Mouse (Mus musculus): ENCODE results near the gene Nrcam. TPM values are rescaled to one million over a fixed set of nuclear protein-coding genes. Genes with fewer than 3 reads are reported as not detected.

Nrcam gene
- total and polyA plus RNA-seq, 2 experiments from 2014 or later = 101 to 185 TPM

GRCm38 (mm10) chr12:44528391-44529016, 199.8 kb downstream of the Nrcam start:
- no peaks in the 10 kb centered on the region for H3K9me3 ChIP-seq (ENCODE audit: low read length)
- no peak for ATAC-seq
- no peak overlapping the region for H3K27ac ChIP-seq (ENCODE audit: low read depth, low read length)

GRCm38 (mm10) chr12:44532337-44533113, 203.8 kb downstream of the Nrcam start:
- H3K27ac ChIP-seq (ENCODE audit: low read depth, low read length) = no peak overlapping the region
- H3K4me1 ChIP-seq (ENCODE audit: insufficient read depth) = no peaks in the 10 kb centered on the region
- H3K27me3 ChIP-seq (ENCODE audit: insufficient read depth, low read length) = no peaks in the 10 kb centered on the region
- no peak for TF ChIP-seq CTCF (IDR thresholded peaks at IDR 0.05; ENCODE audit: low read depth)
- peak overlapping the region; percentile 27 for H3K4me2 ChIP-seq (ENCODE audit: low read depth)
- no peaks in the 10 kb centered on the region for H3K9me3 ChIP-seq (ENCODE audit: low read length)
- peaks cover under 1% of the 10 kb centered on the region; the same call in 1 of the 2 replicates for H3K36me3 ChIP-seq (ENCODE audit: insufficient read depth)
- no peak overlapping the region for H3K4me3 ChIP-seq (ENCODE audit: low read depth, low read length)
- H3K9ac ChIP-seq = no peak overlapping the region
- peak; percentile 36; the same call in 1 of the 2 replicates for ATAC-seq
- no peak for DNase-seq
- 59% methylated on average over 19 of the region's 19 CpGs for WGBS

More at GRCm38 (mm10) chr12:44528391-44529016, 199.8 kb downstream of the Nrcam start:
- WGBS = 40% methylated on average over 11 of the region's 11 CpGs
- Histone ChIP-seq H3K9ac (no peak overlapping the region), H3K27me3 (ENCODE audit: insufficient read depth, low read length) (no peaks in the 10 kb centered on the region), H3K4me2 (ENCODE audit: low read depth) (no peak overlapping the region), H3K4me3 (ENCODE audit: low read depth, low read length) (no peak overlapping the region), H3K4me1 (ENCODE audit: insufficient read depth) (no peaks in the 10 kb centered on the region), H3K36me3 (ENCODE audit: insufficient read depth) (no peaks in the 10 kb centered on the region)
- no peak for TF ChIP-seq CTCF (IDR thresholded peaks at IDR 0.05; ENCODE audit: low read depth)
- no peak for DNase-seq

GRCm38 (mm10) chr12:44534100-44534633, 205.5 kb downstream of the Nrcam start:
- H3K4me1 ChIP-seq (ENCODE audit: insufficient read depth) = no peaks in the 10 kb centered on the region
- TF ChIP-seq CTCF (IDR thresholded peaks at IDR 0.05; ENCODE audit: low read depth) = no peak
- H3K9me3 ChIP-seq (ENCODE audit: low read length) = no peaks in the 10 kb centered on the region
- H3K36me3 ChIP-seq (ENCODE audit: insufficient read depth) = peaks cover 4% of the 10 kb centered on the region; the same call in 1 of the 2 replicates
- no peaks in the 10 kb centered on the region for H3K27me3 ChIP-seq (ENCODE audit: insufficient read depth, low read length)
- no peak overlapping the region for H3K27ac ChIP-seq (ENCODE audit: low read depth, low read length)
- H3K4me2 ChIP-seq (ENCODE audit: low read depth) = no peak overlapping the region
- no peak for DNase-seq
- H3K9ac ChIP-seq = no peak overlapping the region
- ATAC-seq = no peak
- no peak overlapping the region for H3K4me3 ChIP-seq (ENCODE audit: low read depth, low read length)
- WGBS = 82% methylated on average over 7 of the region's 7 CpGs

- Histone ChIP-seq H3K4me2 (ENCODE audit: low read depth) (no peak overlapping the region), H3K36me3 (ENCODE audit: insufficient read depth) (peaks cover 8% of the 10 kb centered on the region; the same call in 1 of the 2 replicates), H3K9ac (no peak overlapping the region), H3K9me3 (ENCODE audit: low read length) (no peaks in the 10 kb centered on the region), H3K27ac (ENCODE audit: low read depth, low read length) (no peak overlapping the region), H3K4me3 (ENCODE audit: low read depth, low read length) (no peak overlapping the region), H3K4me1 (ENCODE audit: insufficient read depth) (no peaks in the 10 kb centered on the region), H3K27me3 (ENCODE audit: insufficient read depth, low read length) (no peaks in the 10 kb centered on the region)
- no peak for TF ChIP-seq CTCF (IDR thresholded peaks at IDR 0.05; ENCODE audit: low read depth)
- DNase-seq (no peak), ATAC-seq (no peak)
- 12% methylated on average over 5 of the region's 5 CpGs for WGBS
Observed at GRCm38 (mm10) chr12:44535623-44536022, 206.9 kb downstream of the Nrcam start.

GRCm38 (mm10) chr12:44547721-44548369, 219.2 kb downstream of the Nrcam start:
- no peak overlapping the region for H3K27ac ChIP-seq (ENCODE audit: low read depth, low read length)
- TF ChIP-seq CTCF (IDR thresholded peaks at IDR 0.05; ENCODE audit: low read depth) = peak; percentile 84

GRCm38 (mm10) chr12:44548465-44548864, 219.8 kb downstream of the Nrcam start:
- no peak overlapping the region for H3K4me3 ChIP-seq (ENCODE audit: low read depth, low read length)
- no peak for DNase-seq
- H3K9ac ChIP-seq = no peak overlapping the region
- 65% methylated on average over 9 of the region's 9 CpGs for WGBS
- no peak overlapping the region for H3K27ac ChIP-seq (ENCODE audit: low read depth, low read length)
- no peak for TF ChIP-seq CTCF (IDR thresholded peaks at IDR 0.05; ENCODE audit: low read depth)
- H3K4me1 ChIP-seq (ENCODE audit: insufficient read depth) = no peaks in the 10 kb centered on the region
- H3K4me2 ChIP-seq (ENCODE audit: low read depth) = no peak overlapping the region
- no peak for ATAC-seq
- H3K27me3 ChIP-seq (ENCODE audit: insufficient read depth, low read length) = no peaks in the 10 kb centered on the region
- no peaks in the 10 kb centered on the region for H3K9me3 ChIP-seq (ENCODE audit: low read length)
- H3K36me3 ChIP-seq (ENCODE audit: insufficient read depth) = peaks cover 16% of the 10 kb centered on the region

More at GRCm38 (mm10) chr12:44547721-44548369, 219.2 kb downstream of the Nrcam start:
- Histone ChIP-seq H3K4me2 (ENCODE audit: low read depth) (no peak overlapping the region), H3K36me3 (ENCODE audit: insufficient read depth) (peaks cover 16% of the 10 kb centered on the region), H3K4me3 (ENCODE audit: low read depth, low read length) (no peak overlapping the region), H3K9ac (no peak overlapping the region), H3K4me1 (ENCODE audit: insufficient read depth) (no peaks in the 10 kb centered on the region), H3K9me3 (ENCODE audit: low read length) (no peaks in the 10 kb centered on the region), H3K27me3 (ENCODE audit: insufficient read depth, low read length) (no peaks in the 10 kb centered on the region)
- DNase-seq (peak; percentile 87), ATAC-seq (peak; percentile 42; the same call in 1 of the 2 replicates)
- WGBS = 47% methylated on average over 8 of the region's 8 CpGs

Measured in forebrain, postnatal 0 days (tissue).